Mouse (Mus musculus) cerebellum, postnatal 36 days (tissue): ENCODE results near the gene Ifit1bl2.
"Not testable (repeated sequence)": the region's sequence is repeated elsewhere in the genome, so short reads cannot be mapped to it uniquely, and the experiment has no call there.

Source experiments
- DNase-seq, 2 experiments: peaks; one replicate each; pipeline ENCODE4 v3.0.0; 2021 to 2022; ENCODE audit warnings: mixed read lengths in 2 of 2

Ifit1bl2 gene

GRCm38 (mm10) chr19:34607237-34608051 lies 33.1 kb downstream of the Ifit1bl2 start, which contains the start of gene Ifit3b:
Ifit3b (plus strand) TSS chr19:34607970.
- not testable (repeated sequence) for DNase-seq

DNA sequence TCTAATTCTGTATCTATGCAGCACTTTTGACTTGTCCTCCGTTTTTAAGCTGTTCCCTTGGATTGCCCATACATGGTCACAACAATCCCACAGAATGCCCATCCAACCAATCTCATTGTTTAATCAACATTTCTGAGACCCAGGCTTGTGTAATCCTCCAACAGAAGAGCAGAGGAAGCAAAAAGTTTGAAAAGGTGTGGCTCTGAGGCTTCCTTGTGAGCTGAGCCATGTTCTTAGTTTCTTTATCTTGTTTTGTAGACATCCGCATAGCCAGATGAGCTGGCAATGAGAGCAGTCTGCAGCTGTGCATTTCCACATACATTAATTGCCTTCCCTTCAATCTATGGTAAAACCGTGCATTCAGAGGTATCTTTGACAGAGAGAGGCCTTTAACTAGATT lies 35.1 kb downstream of the Ifit1bl2 start:
- no peak for DNase-seq

DNA sequence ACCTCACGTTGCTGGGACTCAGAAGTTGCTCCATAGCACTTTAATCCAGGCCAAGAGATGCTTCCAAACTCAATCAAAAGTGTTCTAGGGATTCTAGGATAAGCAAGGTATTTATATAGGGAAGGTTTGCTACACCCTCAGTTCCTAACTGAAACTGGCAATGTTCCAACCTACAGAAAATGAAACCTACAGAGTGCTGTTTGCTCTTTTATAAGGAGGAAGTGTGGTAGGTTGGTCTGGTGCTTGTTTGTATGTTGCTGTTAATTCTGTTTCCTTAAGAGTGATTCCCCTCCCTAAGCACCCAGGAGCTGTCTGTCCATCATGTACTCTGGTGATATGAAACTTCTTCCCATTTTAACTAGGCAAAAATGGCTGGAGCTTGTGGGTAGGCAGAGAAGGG lies 38.7 kb downstream of the Ifit1bl2 start, which contains the start of gene Ifit1bl1:
Ifit1bl1 (minus strand) TSS at position 69 of the 400 bp plus-strand sequence.
- not testable (repeated sequence) for DNase-seq

DNA sequence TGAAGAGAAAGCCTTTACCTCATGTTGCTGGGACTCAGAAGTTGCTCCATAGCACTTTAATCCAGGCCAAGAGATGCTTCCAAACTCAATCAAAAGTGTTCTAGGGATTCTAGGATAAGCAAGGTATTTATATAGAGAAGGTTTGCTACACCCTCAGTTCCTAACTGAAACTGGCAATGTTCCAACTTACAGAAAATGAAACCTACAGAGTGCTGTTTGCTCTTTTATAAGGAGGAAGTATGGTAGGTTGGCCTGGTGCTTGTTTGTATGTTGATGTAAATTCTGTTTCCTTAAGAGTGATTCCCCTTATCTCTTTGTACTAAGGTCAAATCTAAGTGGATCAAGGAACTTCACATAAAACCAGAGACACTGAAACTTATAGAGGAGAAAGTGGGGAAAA lies 41.3 kb downstream of the Ifit1bl2 start:
- DNase-seq = not testable (repeated sequence)

GRCm38 (mm10) chr19:34598341-34598740 lies 42.2 kb downstream of the Ifit1bl2 start:
- peak; percentile 33 to 59 for DNase-seq

DNA sequence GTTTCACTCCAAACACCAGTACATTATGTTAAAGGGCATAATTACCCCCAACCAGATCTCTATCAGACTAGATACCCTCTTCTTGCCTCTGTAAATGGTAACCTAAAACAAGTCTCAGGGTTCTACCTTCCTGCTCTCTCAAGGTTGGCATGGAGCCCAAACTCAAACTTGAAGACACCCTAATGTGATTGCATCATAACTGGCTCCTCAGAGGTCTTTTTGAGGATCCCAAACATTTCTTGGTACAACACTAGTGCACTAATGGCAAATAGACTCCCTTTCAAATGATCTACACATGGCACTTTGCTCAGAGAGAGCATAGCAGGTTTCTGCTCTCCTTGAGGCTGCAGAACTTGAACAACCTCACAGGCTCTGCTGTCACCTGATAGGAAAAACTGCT lies 43.7 kb downstream of the Ifit1bl2 start:
- no peak for DNase-seq

DNA sequence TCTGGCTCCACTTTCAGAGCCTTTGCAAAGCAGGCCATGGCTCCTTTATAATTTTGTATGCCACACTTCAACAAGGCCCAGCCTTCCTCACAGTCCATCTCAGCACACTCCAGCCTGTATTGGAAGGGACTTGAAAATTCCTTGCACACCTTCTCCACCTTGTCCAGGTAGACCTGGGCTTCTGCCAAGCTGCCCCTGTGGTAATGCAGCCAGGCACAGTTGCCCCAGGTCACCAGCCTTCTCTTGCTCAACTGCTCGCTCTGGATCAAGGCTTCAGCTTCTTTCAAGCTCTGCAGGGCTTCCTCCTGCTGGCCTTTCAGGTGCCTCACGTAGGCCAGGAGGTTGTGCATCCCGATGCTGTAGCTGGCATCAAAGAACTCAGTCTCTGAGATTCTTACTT lies 46.0 kb downstream of the Ifit1bl2 start:
- DNase-seq = not testable (repeated sequence)

GRCm38 (mm10) chr19:34593456-34593855 lies 47.1 kb downstream of the Ifit1bl2 start:
- no peak for DNase-seq

DNA sequence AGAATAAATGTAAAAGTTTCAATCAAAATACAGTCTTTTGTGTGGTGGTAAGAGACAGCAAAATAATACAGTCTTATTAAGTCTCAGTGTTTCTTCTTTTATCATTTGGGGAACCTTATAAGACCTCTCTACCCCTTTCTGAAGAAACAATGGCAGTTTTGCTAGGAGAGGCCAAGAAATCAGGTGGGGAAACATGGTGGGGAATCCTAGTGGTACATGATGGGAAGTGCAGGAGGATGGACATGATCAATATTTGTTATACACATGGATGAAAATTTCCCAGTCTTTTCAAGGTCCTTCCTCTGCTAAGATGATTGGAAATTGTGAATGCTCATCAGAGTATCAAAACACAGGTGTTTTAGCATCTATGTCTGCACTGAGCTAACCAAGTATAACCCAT lies 51.6 kb downstream of the Ifit1bl2 start:
- no peak for DNase-seq

GRCm38 (mm10) chr19:34587898-34588692 lies 52.4 kb downstream of the Ifit1bl2 start:
- DNase-seq = not testable (repeated sequence)

GRCm38 (mm10) chr19:34585740-34586458 lies 54.6 kb downstream of the Ifit1bl2 start:
- DNase-seq = not testable (repeated sequence)

DNA sequence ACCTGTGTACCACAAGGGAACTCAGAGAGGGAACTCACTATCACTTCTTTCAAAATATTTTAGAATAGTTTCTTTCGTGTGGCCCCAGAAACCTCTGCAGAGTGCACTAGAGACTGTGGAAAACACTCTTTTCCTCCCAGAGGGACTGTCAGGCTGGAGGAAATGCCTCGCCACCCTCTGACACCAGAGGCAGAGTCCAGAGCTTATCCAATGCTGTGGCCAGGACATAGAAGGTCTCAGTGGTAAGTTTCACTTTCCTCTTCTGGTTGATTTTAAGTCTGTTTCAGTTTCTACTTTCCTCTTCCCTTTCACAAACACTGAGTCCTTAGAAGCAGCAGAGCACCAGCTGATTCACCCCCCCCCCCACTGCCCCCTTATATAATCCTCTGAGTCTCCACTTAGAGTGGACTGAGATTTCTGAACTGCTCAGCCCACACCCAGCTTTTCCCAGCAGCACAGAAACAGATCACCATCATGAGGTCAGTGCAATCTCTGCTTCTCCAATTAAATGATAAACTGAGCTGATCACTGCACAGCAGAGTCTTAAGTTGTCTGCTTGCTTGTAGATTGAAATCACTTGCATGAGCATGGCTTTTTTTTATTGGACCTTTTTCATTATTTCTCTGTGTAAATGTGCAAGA lies 57.3 kb downstream of the Ifit1bl2 start, which contains the start of gene Ifit3:
Ifit3 (plus strand) TSS at position 406 of the 641 bp plus-strand sequence.
- not testable (repeated sequence) for DNase-seq

GRCm38 (mm10) chr19:34582696-34583095 lies 57.8 kb downstream of the Ifit1bl2 start:
- DNase-seq = not testable (repeated sequence)

GRCm38 (mm10) chr19:34577121-34577520 lies 63.4 kb downstream of the Ifit1bl2 start:
- no peak for DNase-seq

- no peak for DNase-seq
These were observed 66.9 kb downstream of the Ifit1bl2 start for GRCm38 (mm10) chr19:34573650-34574049.

GRCm38 (mm10) chr19:34571080-34571479 lies 69.5 kb downstream of the Ifit1bl2 start:
- no peak for DNase-seq

DNA sequence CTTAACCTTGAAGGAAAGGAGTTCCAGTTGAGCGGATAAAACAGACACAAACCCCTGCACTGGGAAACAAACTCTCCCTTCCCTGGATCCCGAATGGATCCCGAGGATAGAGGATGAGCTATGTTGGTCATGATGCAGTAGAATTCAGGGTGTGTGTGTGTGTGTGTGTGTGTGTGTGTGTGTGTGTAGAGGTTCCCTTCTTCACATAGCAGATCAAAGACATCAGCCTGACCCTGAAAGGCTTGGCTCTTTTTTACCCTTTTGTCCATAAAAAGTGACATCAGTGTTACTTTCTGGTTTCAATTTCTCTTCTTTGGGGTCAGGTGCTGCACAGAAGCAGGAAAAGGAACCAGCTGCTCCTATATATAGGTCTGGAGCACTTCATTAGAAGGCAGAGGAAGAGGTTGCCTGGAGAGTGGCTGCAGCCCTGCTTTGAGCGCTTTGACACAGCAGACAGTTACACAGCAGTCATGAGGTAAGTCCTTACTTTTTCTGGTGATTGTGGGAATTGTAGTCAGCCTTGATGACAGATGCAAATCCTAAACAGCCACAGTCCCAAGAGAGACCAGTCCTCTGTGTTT lies 70.6 kb downstream of the Ifit1bl2 start:
- no peak for DNase-seq

DNA sequence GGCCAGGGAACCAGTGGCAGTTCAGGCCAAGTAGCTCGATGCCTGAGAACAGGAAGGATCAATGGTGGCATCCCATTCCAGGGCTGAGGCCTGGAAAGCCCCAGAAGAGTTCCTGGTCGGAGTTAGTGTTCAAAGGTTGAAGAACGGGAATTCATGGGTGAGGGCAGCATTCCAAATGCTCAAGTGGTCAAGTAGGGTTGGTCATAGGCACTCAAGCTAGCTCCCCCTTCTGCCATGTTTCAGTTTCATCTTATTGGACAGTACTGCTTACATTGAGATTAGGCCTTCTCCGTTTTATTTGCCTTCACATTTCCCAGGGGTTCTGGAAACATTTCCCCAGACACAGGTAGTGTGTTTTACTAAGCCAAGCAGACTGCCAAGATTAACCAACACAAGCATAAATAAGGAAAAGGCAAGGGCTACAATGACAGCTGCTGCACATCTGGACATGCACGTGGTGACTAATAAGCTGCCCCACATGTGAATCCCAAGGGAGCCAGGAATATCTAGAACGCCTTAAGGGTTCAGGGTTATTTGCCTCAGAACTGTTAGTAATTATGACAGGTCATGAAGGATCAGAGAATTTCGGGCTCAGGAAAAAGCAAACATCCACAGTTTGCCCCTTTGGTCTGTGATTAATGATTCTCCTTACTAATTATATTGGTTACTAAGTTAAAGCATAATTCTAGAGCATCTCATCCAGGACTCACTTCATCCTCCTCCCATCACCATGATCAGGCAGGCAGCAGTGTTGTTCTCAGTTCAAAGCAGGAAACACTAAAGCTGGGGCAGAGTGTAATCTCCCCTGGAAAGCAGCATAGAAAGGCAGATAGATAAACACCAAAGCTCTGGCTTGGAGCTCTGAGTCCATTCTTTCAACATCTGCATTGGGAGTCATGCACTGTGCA lies 71.3 kb downstream of the Ifit1bl2 start:
- no peak for DNase-seq
